ENCODE assay signal across 8 mouse cellular contexts in the genomic region with DNA sequence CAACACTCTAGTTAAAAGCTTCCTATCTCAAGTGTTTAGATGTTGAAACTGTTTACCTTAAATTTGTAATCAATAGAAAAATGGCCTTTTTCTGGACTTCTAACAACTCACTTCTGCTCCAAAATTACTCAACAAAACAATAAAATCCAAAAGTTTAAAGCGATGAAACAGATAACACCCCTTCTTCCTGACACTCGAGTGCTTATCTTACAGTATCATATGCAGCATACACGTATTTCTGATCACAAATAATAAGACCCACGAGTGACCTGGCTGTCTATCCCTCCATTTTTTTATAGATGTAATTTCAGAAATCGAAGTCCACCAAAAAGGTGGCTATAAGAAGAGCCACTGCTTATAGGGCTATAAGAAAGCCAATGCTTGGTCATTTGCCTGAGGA. TPM values are rescaled to one million over a fixed set of nuclear protein-coding genes. Genes with fewer than 3 reads are reported as not detected.
A peak's percentile ranks its signal among the peaks of the same experiment; 100 is the strongest.
DNase-seq lines count a peak whose midpoint lies in the region; ATAC-seq and TF ChIP-seq lines count a peak whose summit lies in the region.

No protein-coding gene starts in this region.

- no peaks in the 10 kb centered on the region for H3K27me3 ChIP-seq in kidney, postnatal 0 days (ENCODE audit: insufficient read depth, low read length)
- no peaks in the 10 kb centered on the region for H3K27me3 ChIP-seq in kidney, adult 2 months (replicated peaks; ENCODE audit: control insufficient read depth, insufficient read depth, low read length)
- H3K27me3 ChIP-seq in embryonic facial prominence, embryonic 13.5 days = no peaks in the 10 kb centered on the region
- H3K27me3 ChIP-seq in limb, embryonic 11.5 days (ENCODE audit: control insufficient read depth, insufficient read depth, low read length) = no peaks in the 10 kb centered on the region
- H3K27me3 ChIP-seq in neural tube, embryonic 15.5 days (replicated peaks) = no peaks in the 10 kb centered on the region

- DNase-seq in kidney, postnatal 0 days (ENCODE audit: low spot score) = no peak
- DNase-seq in kidney, adult 2 months = no peak
- no peak for DNase-seq in limb, embryonic 11.5 days (ENCODE audit: low spot score)
- DNase-seq in layer of hippocampus, postnatal 36 days = no peak
- DNase-seq in thymus, postnatal 0 days (ENCODE audit: low spot score) = no peak
- no peak for DNase-seq in right cerebral cortex, postnatal 36 days (ENCODE audit: low spot score in 2 of 2)

- no peak for TF ChIP-seq POLR2A in kidney, adult 2 months (IDR thresholded peaks at IDR 0.05; ENCODE audit: low read depth, low read length)

- H3K27ac ChIP-seq in kidney, postnatal 0 days = no peak overlapping the region
- no peak overlapping the region for H3K27ac ChIP-seq in kidney, adult 2 months (ENCODE audit: insufficient read depth, low read depth, low read length)
- no peak overlapping the region for H3K27ac ChIP-seq in embryonic facial prominence, embryonic 13.5 days
- H3K27ac ChIP-seq in limb, embryonic 11.5 days (replicated peaks; ENCODE audit: low read depth, low read length) = no peak overlapping the region
- H3K27ac ChIP-seq in neural tube, embryonic 15.5 days (replicated peaks) = no peak overlapping the region

- no peaks in the 10 kb centered on the region for H3K9me3 ChIP-seq in kidney, postnatal 0 days (replicated peaks; ENCODE audit: low read length)
- no peaks in the 10 kb centered on the region for H3K9me3 ChIP-seq in embryonic facial prominence, embryonic 13.5 days
- H3K9me3 ChIP-seq in limb, embryonic 11.5 days (ENCODE audit: control insufficient read depth, low read length) = no peaks in the 10 kb centered on the region
- no peaks in the 10 kb centered on the region for H3K9me3 ChIP-seq in neural tube, embryonic 15.5 days (replicated peaks)

- ATAC-seq in kidney, postnatal 0 days (replicated peaks; ENCODE audit: low FRiP score, low read depth) = no peak
- no peak for ATAC-seq in embryonic facial prominence, embryonic 13.5 days (ENCODE audit: insufficient number of reproducible peaks, insufficient read depth, low FRiP score, low TSS enrichment, low read depth)
- ATAC-seq in limb, embryonic 11.5 days (ENCODE audit: insufficient number of reproducible peaks, low FRiP score, low TSS enrichment, low read depth) = no peak
- no peak for ATAC-seq in neural tube, embryonic 15.5 days (ENCODE audit: low FRiP score)

- H3K4me3 ChIP-seq in kidney, postnatal 0 days (replicated peaks; ENCODE audit: low read depth, low read length) = peak overlapping the region; percentile 93; the same call in 1 of the 2 replicates
- H3K4me3 ChIP-seq in kidney, adult 2 months (ENCODE audit: insufficient read depth, low read depth, low read length) = no peak overlapping the region
- peak overlapping the region; percentile 92 for H3K4me3 ChIP-seq in embryonic facial prominence, embryonic 13.5 days
- peak overlapping the region; percentile 85 for H3K4me3 ChIP-seq in limb, embryonic 11.5 days (ENCODE audit: low read depth, low read length)
- H3K4me3 ChIP-seq in neural tube, embryonic 15.5 days (replicated peaks) = peak overlapping the region; percentile 87

- no peak for TF ChIP-seq CTCF in kidney, postnatal 0 days (IDR thresholded peaks at IDR 0.05; ENCODE audit: low read depth)
- TF ChIP-seq CTCF in kidney, adult 2 months (conservative IDR thresholded peaks at IDR 0.05; ENCODE audit: insufficient read depth, insufficient read length, low read depth, low read length) = no peak

- H3K4me1 ChIP-seq in kidney, postnatal 0 days (replicated peaks; ENCODE audit: insufficient read depth, low read length) = peaks cover 5% of the 10 kb centered on the region; the same call in 1 of the 2 replicates
- no peaks in the 10 kb centered on the region for H3K4me1 ChIP-seq in kidney, adult 2 months (ENCODE audit: control insufficient read depth, insufficient read depth, low read length)
- H3K4me1 ChIP-seq in embryonic facial prominence, embryonic 13.5 days = peaks cover 16% of the 10 kb centered on the region
- H3K4me1 ChIP-seq in limb, embryonic 11.5 days (ENCODE audit: control insufficient read depth, insufficient read depth, low read length) = 0 out of 2 replicates have a peak, but pooled peaks cover 5% of the 10 kb centered on the region
- peaks cover 27% of the 10 kb centered on the region for H3K4me1 ChIP-seq in neural tube, embryonic 15.5 days

- WGBS in kidney, postnatal 0 days = 77% methylated on average over 5 of the region's 5 CpGs
- WGBS in kidney, adult 2 months = 82% methylated on average over 5 of the region's 5 CpGs
- WGBS in embryonic facial prominence, embryonic 13.5 days = 77% methylated on average over 5 of the region's 5 CpGs
- WGBS in limb, embryonic 11.5 days = 80% methylated on average over 5 of the region's 5 CpGs
- 78% methylated on average over 5 of the region's 5 CpGs for WGBS in neural tube, embryonic 15.5 days

- no peaks in the 10 kb centered on the region for H3K36me3 ChIP-seq in kidney, postnatal 0 days (ENCODE audit: insufficient read depth, low read length)
- H3K36me3 ChIP-seq in kidney, adult 2 months (ENCODE audit: control insufficient read depth, insufficient read depth, low read length) = no peaks in the 10 kb centered on the region
- no peaks in the 10 kb centered on the region for H3K36me3 ChIP-seq in embryonic facial prominence, embryonic 13.5 days
- no peaks in the 10 kb centered on the region for H3K36me3 ChIP-seq in limb, embryonic 11.5 days (ENCODE audit: control insufficient read depth, insufficient read depth, low read length)
- no peaks in the 10 kb centered on the region for H3K36me3 ChIP-seq in neural tube, embryonic 15.5 days

- H3K9ac ChIP-seq in kidney, postnatal 0 days (ENCODE audit: low read depth, low read length) = no peak overlapping the region
- H3K9ac ChIP-seq in embryonic facial prominence, embryonic 13.5 days = peak overlapping the region; percentile 92; the same call in 1 of the 2 replicates
- H3K9ac ChIP-seq in limb, embryonic 11.5 days (ENCODE audit: low read length) = no peak overlapping the region
- H3K9ac ChIP-seq in neural tube, embryonic 15.5 days (replicated peaks) = peak overlapping the region; percentile 90; the same call in 1 of the 2 replicates

- peak overlapping the region; percentile 73 for H3K4me2 ChIP-seq in kidney, postnatal 0 days (ENCODE audit: low read length)
- peak overlapping the region; percentile 72 for H3K4me2 ChIP-seq in embryonic facial prominence, embryonic 13.5 days
- H3K4me2 ChIP-seq in limb, embryonic 11.5 days (ENCODE audit: low read depth, severe bottlenecking) = peak overlapping the region; percentile 72; the same call in 1 of the 2 replicates
- H3K4me2 ChIP-seq in neural tube, embryonic 15.5 days = peak overlapping the region; percentile 57

RNA-seq across cellular contexts. Expression of gene Ero1l, which starts 1.6 kb away (rescaled TPM):
- polyA plus RNA-seq in kidney, postnatal 0 days (2015; fragmentation: Nextera tagmentation; extraction: Ambion mirVana) = 30.8 and 35.8 TPM in 2 replicates
- polyA plus RNA-seq in kidney, adult 2 months (2012; rRNA removed) = 6.4 and 9.4 TPM in 2 replicates
- 28.9 and 30.9 TPM in 2 replicates for polyA plus RNA-seq in embryonic facial prominence, embryonic 13.5 days (2015; fragmentation: Nextera tagmentation; extraction: Ambion mirVana)
- 29.3 and 32.9 TPM in 2 replicates for polyA plus RNA-seq in limb, embryonic 11.5 days (2014; fragmentation: Nextera tagmentation; extraction: Ambion mirVana)
- polyA plus RNA-seq in neural tube, embryonic 15.5 days (2015; fragmentation: Nextera tagmentation; extraction: Ambion mirVana) = 19.8 and 20.1 TPM in 2 replicates
- total RNA-seq in layer of hippocampus, postnatal 36 days (2021) = 10 to 100 TPM; 34.1 to 34.9 TPM
- polyA plus RNA-seq in thymus, postnatal 0 days (2015; fragmentation: Nextera tagmentation; extraction: Ambion mirVana) = 48.7 and 48.8 TPM in 2 replicates

RNA-seq across cellular contexts. Expression of gene Psmc6, which starts 12.7 kb away (rescaled TPM):
- polyA plus RNA-seq in kidney, postnatal 0 days (2015; fragmentation: Nextera tagmentation; extraction: Ambion mirVana) = 146 and 147 TPM in 2 replicates
- polyA plus RNA-seq in kidney, adult 2 months (2012; rRNA removed) = 23.8 and 45.5 TPM in 2 replicates
- 167 and 168 TPM in 2 replicates for polyA plus RNA-seq in embryonic facial prominence, embryonic 13.5 days (2015; fragmentation: Nextera tagmentation; extraction: Ambion mirVana)
- polyA plus RNA-seq in limb, embryonic 11.5 days (2014; fragmentation: Nextera tagmentation; extraction: Ambion mirVana) = 237 and 242 TPM in 2 replicates
- 148 and 153 TPM in 2 replicates for polyA plus RNA-seq in neural tube, embryonic 15.5 days (2015; fragmentation: Nextera tagmentation; extraction: Ambion mirVana)
- 100 to 1,000 TPM in 1 of 2 experiments, 10 to 100 TPM in 1; 96.8 to 106 TPM for total RNA-seq in layer of hippocampus, postnatal 36 days (2021)
- polyA plus RNA-seq in thymus, postnatal 0 days (2015; fragmentation: Nextera tagmentation; extraction: Ambion mirVana) = 168 and 169 TPM in 2 replicates

RNA-seq across cellular contexts. Expression of gene Styx, which starts 34.0 kb away (rescaled TPM):
- 79.9 and 82.3 TPM in 2 replicates for polyA plus RNA-seq in kidney, postnatal 0 days (2015; fragmentation: Nextera tagmentation; extraction: Ambion mirVana)
- polyA plus RNA-seq in kidney, adult 2 months (2012; rRNA removed) = 3.0 and 8.5 TPM in 2 replicates
- polyA plus RNA-seq in embryonic facial prominence, embryonic 13.5 days (2015; fragmentation: Nextera tagmentation; extraction: Ambion mirVana) = 82.1 and 84.1 TPM in 2 replicates
- 42.7 and 45.3 TPM in 2 replicates for polyA plus RNA-seq in limb, embryonic 11.5 days (2014; fragmentation: Nextera tagmentation; extraction: Ambion mirVana)
- polyA plus RNA-seq in neural tube, embryonic 15.5 days (2015; fragmentation: Nextera tagmentation; extraction: Ambion mirVana) = 68.0 and 68.8 TPM in 2 replicates
- total RNA-seq in layer of hippocampus, postnatal 36 days (2021) = 10 to 100 TPM; 19.5 to 22.4 TPM
- 65.5 and 82.0 TPM in 2 replicates for polyA plus RNA-seq in thymus, postnatal 0 days (2015; fragmentation: Nextera tagmentation; extraction: Ambion mirVana)

Comparison
In these comparisons a context has a peak if more than half of its experiments do, and no peak if none do; other contexts are left out.
1. H3K9ac ChIP-seq: peak in embryonic facial prominence, embryonic 13.5 days (single experiment) and neural tube, embryonic 15.5 days (single experiment); none in kidney, postnatal 0 days (single experiment) and limb, embryonic 11.5 days (single experiment).
2. Peak in every context shown above with its lines, with median percentiles within 50 percentile points of each other: H3K4me2 ChIP-seq.